Mouse (Mus musculus) erythroblast, embryonic 14.5 days (primary cell): ENCODE measurements around the gene 1190005I06Rik.

Source experiments
- GATA1 ChIP-seq: IDR thresholded peaks from 2 replicates; pipeline ENCODE4 v1.6.1; 2012; ENCODE audit warnings: low read length, inconsistent platforms, mixed read lengths
- TAL1 ChIP-seq: IDR thresholded peaks from 3 replicates; pipeline ENCODE4 v1.6.1; 2012; ENCODE audit warnings: low read length, inconsistent platforms, mixed read lengths

DNA sequence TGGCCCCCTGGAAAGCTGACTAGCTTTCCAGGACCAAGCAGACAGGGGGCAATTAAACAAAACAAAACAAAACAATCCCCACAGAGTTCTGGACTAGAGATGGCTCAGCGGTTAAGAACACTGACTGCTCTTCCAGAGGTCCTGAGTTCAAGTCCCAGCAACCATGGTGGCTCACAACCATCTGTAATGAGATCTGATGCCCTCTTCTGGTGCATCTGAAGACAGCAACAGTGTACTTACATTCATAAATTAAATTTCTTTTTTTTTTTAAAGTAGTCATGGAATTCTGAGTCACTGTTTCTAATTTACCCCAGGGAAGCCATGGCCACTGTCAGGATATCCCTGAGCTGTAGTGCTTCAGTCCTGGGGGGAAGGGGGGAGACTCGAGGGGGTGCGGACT is 32.9 kb downstream of the 1190005I06Rik start:
- TF ChIP-seq GATA1 (no peak), TAL1 (no peak)
